Mouse (Mus musculus) regulatory T cell (primary cell): ENCODE data around the gene Arl16.

Experiments
- in situ Hi-C: fragments of 300-600 bp; cut with MboI, MseI; formaldehyde crosslinking; loops from one replicate; pipeline ENCODE4 v1.15.1; 2025; ENCODE audit warnings: high pct_unique_total_duplicates

Gene Arl16

DNA sequence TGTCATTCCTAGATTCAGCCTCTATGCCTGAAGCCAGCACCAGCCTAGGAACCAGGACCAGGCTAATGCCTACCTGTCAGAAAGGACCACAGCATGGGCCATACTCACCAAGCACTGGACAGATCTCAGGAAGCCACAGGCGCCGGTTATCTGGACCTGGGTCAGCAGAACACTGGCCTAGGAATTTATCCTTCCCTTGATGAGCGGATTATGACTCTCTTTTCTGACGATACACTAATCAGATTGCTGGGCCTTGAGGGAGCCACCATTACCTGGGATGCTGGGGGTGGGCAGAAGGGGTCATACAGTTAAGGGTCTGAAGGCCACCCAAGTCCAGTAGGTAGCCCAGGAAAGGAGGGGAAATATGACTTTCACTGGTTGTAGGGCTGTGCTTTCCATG, 14.1 kb downstream of the Arl16 start, which contains the start of gene Pde6g:
TSS of gene Pde6g (minus strand) at position 195 of the 400 bp plus-strand sequence.
- in situ Hi-C loops = no loop called here

DNA sequence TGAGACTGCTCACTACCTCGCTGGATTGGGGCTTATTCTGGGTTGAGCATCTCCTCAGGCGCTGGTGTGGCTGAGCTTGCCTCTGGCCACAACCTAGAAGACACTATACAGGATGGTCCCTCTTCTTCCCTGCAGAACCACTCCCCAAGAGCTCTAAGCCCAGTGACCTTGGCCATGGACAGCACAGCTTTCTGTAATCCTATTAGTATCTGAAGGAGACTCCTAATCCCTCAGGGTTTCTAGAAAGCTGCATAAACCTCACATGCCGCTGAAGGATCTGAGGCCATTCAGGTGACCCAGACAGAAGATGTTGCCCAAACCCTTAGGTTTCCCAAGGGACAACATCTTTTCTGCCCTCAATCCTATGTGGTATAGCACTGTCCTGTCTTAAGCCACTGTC, 15.2 kb downstream of the Arl16 start:
- in situ Hi-C loops = no loop called here

DNA sequence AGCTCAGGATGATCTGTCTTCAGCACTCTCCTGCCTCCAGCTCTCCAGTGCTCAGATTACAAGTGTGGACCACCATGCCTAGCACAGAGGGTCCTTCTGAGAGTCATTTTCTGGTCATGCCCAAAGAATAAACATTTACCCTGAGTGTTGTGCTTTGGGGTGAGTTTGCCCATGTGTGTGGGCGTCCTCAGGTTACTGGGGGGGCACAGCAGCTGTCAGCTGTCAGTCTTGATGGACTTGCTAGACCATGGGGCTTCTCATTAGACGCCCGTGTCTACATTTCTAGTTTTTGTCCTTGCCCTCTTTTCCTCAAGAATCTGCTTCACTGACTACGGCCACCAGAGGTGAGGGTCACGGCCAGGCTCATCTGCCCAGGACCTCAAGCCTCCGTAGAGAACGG, 20.2 kb downstream of the Arl16 start:
- in situ Hi-C loops = no loop called here

DNA sequence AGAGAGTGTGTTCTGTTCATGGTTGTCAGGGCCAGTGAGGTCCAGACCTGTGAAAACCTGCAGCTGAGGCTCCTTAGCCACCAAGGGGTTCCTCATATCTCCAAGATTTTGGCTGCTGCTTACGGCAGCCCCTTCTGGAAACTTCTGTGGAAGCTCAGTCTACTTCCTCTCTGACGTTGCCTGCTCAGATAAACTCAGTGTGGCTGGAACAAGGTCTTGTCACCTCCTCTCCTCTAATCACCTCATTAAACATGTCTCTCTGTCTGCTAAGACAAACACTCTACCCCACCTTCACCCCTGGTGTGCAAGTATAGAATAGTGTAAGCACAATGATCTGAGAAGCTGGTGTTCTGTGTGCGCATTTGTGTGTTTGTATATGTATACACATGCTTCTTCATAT, 21.9 kb downstream of the Arl16 start:
- in situ Hi-C loops = no loop called here

DNA sequence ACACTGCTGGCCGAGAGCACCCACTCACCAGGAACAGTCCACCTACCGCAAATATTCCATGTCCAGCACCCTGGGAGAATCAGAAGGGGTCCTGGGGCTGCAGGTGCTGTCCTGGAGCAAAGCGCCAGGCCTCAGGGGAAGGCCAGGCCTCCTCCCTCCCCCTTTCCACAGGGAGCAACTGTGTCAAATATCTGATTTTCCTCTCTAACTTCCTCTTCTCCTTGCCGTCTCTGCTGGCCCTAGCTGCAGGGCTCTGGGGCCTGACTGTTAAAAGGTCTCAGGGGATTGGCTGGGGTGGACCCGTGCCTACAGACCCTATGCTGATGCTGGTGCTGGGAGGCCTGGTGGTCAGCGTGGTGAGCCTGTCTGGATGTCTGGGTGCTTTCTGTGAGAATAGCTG, 23.3 kb downstream of the Arl16 start:
- in situ Hi-C loops = no loop called here

DNA sequence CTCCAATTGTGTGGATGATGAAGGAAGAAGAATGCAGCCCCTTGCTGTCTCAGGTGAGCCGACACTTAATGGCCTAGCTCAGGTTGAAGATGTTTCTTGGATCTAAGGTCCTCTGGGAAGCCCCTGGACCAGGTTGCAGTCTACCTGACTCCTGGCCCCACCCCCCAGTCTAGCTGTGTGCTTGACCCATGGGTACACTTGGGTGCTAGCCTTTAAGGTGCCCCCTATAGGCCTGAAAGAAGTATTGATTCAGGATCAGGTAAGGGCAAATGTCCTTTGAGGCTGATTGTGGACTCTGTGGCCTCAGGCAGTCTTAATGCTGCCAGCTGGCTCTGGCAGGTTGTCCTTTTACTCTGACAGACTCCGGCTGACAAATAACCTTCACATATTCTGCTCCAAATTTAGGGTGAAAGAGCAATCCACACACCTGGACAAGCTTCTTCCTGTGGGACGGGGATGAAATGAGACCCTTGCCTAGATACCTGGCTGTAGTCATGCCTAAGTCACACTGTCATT, 24.6 kb downstream of the Arl16 start:
- in situ Hi-C loops = no loop called here

DNA sequence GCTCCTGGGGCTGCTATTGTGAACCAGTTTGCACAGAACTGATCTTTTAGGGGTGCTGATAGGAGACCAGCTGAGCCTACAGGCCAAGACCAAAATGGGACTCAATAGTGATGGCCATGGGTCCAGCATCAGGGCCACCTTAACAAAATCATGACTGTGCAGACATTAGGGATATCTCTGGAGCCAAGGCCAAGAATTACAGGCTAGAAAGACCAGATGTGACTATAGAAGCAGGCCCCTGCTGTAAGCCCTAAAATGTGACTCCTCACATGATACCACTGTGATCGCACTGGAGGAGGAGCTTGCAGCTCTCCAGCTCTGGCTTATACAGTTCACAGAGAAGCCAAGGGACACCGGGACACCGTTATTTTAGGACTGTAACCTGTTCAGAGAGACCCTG, 25.1 kb downstream of the Arl16 start, which contains the start of gene Tspan10:
TSS of gene Tspan10 (plus strand) at position 301 of the 400 bp plus-strand sequence.
- in situ Hi-C loops = no loop called here

DNA sequence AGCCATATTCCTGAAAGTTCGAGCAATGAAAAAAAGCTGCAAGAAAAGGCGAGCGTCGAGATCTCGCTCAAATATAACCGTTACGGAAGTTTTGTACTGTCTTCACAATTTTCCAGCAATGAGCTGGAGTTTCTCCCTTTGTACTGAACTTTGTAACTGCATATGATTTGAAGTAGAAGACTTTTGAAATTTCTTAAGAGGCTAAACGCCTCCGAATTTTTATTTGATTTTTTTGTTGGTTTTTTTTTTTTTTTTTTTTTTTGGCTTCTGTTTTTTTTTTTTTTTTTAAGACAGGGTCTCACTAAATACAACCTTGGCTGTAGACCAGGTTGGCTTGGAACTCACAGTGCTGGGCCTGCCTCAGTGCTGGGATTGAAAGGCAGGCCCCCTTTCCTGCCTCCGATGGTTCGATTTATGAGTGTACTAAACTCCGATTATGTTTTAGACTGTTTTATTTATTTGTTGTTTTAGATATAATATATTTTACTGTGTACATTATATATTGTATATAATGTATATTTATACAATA, 29.5 kb downstream of the Arl16 start:
- in situ Hi-C loops = no loop called here

DNA sequence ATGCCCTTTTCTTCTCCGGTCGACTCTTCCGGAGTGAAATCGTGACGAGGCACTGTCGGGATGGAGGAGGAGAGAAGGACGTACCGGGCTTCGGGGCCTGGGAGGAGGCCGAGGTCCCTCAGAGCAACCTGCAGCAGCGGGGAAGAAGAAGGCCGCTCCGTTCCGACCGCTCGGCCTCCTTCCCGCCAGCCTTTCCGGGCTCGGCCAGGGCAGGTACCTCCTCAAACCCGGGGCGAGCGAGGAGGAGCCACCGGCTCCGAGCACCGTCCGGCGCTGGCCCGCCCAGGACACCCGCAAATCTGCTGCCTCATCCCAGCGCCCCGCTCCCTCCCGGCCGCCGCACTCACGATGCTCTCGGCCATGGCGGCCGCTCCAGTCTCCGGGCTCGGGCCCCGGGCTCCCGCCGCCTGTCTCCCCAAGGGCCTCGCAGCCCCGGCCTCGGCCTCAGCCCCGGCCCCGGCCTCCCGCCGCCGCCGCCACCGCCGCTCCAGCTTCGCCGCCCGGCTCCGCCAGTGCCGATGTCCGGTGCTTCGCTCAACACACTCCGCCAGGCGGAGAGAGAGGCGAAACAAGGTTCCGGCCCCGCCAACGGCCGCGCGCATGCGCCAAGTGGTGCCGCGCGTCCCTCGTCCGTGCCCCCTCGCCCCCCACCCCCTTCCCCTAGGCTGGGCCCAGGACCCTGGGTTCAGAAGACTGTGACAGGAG, 30.1 kb downstream of the Arl16 start, which contains the start of gene Nploc4:
TSS of gene Nploc4 (minus strand) at position 557 of the 705 bp plus-strand sequence.
- in situ Hi-C loops = no loop called here

DNA sequence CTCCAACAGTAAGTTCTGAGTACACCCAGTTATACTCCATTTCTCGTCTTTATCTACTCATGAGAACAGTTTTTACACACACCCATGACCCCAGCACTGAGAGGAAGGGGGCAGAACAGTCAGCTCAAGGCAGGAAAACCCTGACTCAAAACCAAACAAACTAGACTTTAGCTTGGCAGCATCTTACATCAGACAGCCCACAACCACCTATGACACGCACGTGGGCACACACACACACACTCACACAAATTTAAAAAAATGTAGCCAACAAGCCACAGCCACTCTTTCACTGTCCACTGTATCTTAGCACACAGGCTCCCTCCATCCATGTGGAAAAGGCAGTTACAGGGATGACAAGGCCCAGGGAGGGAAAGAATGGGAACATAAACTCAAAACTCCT, 40.7 kb downstream of the Arl16 start:
- in situ Hi-C loops = no loop called here

DNA sequence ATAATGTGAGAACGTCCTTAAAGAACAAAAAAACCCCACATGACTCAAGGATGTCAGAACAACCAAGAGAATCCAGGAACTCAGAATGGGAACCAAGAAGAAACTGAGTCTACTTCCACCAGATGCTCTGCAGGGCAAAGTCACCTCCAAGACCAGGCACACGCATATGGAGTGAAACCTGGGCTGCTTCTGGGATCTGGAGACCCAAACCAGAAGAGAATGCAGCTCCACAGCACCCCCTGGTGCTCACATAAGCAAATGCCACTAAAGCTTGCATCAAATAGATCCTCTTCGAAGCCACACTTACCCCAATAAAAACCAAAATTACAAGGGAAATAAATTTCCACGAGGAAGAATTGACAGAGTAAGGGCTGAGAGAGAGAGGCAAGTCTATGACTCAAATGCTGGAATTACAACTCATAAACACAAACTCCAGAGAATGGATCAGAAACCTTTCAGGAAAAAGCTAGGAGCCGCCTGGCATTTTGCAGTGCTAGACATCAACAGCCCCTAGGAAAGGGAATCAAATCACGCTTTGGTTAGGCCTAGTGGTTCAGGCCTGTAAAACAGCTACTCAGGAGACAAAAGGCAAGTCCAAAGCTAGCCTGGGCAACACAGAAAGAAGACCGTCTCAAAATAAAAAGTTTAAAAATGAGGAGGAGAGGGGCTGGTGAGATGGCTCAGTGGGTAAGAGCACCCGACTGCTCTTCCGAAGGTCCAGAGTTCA, 43.7 kb downstream of the Arl16 start:
- in situ Hi-C loops = no loop called here

DNA sequence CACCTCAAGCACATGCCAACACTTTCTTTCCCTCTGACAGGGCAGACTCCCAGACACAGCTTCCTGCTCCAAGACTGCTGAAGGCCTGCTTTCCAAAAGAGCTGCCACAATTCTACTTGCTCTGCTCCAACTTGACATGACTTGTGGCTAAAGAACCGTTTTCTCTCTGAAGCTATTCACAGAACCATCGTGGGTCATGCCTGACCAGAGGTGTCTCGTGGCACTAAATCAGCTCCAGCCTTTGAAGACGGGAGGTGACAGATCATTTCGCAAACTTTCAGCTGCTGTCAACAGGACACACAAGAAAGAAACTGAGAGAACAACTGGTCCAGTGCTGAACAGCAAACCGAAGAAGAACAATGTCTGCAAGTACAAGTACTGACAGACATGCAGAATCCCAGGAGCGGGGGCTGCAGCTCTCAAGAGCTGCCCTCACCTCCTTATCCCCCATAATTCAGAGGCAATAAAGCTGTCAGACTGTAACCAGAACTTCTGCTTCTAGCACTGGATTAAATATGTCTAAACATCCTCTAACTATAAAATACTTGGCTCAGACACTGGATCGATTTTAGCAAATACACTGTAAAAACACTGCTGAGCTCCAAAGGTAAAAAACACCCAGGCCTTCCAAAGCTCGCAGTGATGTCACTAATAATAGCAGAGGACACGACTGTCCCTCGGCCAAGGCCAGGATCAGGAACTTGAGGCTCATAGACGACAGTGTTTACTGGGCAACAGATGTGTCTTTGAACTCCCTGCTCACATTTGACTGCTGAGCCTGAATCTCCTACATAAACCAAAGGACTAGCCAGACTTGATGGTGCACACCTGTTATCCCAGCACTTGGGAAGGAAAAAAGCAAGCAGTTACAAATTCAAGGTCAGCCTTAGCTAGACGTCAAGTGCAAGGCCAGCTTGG, 44.5 kb downstream of the Arl16 start:
- in situ Hi-C loops = no loop called here

DNA sequence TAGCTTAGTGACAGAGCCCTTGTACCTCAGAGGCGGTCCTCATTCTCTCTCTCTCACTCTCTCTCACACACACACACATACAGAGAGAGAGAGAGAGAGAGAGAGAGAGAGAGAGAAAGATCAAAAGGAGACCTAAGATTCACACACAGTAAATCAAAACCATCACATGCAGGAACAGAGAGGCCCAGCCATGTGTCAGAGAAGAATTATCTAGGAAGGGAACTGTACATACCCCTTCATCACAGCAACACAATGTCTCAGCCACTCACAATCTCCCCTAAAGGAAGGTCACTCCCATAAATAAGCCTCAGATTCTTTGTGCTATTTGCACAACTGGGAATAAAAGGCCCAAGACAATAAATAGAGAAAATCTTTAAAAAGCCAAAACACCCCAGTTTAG, 48.8 kb downstream of the Arl16 start:
- in situ Hi-C loops = no loop called here

DNA sequence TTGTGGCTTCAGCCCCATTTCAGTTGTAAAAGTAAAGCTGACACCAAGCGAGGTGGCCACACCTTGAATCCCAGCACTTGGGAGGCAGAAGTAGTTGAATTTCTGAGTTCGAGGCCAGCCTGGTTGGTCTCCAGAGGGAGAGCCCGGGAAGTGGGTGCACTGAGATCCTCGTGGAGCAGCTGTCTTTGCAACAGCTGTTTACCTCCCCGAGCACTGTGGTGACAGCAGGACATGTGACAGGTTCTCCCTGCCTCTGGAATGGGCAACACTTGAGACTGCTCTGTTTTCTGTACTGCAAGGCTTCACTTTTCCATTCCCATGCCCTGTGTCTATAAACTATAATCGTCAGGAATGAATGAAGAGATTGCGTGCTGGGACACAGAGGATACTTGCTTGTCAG, 49.6 kb downstream of the Arl16 start:
- in situ Hi-C loops = no loop called here
